Mouse (Mus musculus): ENCODE data around the gene Gm28047.

DNA sequence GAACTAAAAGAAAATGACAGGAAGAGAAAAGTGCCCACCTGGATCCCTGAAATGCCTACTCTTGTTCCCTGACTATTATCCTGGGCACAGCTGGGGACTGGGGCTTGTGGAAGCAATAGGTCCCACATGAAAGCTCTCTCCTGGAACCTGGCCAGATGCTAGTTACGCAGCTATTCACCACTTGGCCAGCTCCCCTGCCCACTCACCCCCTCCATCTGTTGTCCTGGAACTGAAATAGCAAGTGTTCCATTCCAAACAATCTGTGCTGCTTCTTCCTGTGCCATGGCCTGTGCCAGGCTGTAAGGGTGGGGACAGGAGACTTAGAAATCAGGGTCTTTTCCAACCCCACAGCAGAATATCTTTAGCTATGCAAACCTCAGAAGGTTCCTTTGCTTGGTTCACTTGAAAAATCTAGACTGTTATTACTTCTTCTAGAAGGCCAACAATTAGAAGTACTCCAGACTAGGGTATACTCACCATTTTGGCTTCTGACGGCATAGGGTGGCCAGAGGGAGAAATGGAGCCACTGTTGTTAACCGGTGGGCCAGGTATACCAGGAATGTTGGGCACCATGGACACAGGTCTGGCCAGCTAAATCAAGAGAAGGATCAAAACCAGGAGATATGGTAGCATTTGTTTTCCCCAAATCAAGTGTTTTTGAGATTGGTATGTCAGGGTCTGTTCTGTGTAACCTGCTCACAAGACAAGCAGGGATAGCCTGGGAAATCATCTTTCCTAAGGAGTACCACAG, 78.0 kb downstream of the Gm28047 start:
- TF ChIP-seq CTCF (IDR thresholded peaks at IDR 0.05; ENCODE audit: control insufficient read depth, insufficient read depth, low read length), result no peak
- TF ChIP-seq POLR2A (IDR thresholded peaks at IDR 0.05; ENCODE audit: borderline replicate concordance, control insufficient read depth, low read depth, low read length), result no peak
